Mouse (Mus musculus) bone marrow, adult 2 months (tissue): ENCODE measurements around the gene Angptl8.

Experiments
- CTCF ChIP-seq: fragments of 200-500 bp; IDR thresholded peaks from 2 replicates; pipeline ENCODE4 v1.5.1; 2011; ENCODE audit warnings: low read length, control low read depth; ENCODE audit not compliant: control insufficient read depth, insufficient read depth
- POLR2A ChIP-seq: fragments of 200-500 bp; IDR thresholded peaks from 2 replicates; pipeline ENCODE4 v1.6.1; 2011; ENCODE audit warnings: low read depth, mild to moderate bottlenecking, control low read depth, low read length, borderline replicate concordance; ENCODE audit not compliant: control insufficient read depth

DNA sequence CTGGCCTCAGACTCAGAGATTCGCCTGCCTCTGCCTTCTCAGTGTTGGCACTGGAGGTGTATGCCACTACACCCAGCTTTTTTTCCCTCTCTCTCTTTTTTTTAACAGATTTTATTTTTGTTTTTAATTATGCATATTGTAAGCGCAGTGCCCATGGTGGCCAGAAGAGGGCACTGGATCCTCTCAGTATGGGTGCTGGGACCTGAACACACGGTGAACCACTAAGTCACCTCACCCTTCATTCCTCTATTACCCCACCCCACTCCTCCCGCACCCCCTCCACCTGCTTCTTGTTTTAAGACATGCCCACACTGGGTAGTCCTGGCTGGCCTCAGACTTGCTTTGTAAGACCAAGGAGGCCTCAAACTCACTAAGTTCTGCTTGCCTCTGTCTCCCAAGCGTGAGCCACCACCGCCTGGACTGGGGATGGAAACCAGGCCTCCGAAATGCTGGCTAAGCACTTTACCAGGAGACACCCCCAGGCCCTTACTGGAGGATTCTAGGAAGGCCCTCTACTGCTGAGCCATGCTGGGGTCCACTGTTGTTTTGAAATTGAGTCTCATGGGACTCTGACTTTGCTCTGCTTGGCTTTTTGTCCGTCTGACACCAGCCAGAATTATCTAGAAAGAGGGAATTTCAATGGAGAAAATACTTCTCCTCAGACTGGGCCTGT is 4.9 kb downstream of the Angptl8 start:
- TF ChIP-seq POLR2A = no peak
- TF ChIP-seq CTCF = peak; percentile 85
